In the genomic region with DNA sequence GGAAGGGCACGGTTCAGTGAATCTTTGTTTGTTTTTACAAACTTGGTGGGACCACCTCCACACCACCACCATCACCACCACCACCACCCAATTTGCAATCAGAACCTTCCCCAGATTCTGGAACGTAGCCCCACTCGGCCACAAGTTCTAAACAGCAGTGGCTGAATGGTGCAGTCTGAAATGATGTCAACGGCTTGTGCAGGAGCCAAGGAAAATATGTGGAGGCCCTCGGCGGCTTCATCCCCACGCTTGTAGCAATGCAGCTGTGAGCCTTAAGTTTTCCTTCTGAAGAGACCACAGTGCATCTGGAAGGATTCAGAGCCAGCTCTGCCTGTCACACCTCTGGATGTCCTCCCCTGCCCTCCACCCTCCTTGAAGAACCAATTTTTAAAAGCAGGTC, we compare ENCODE assay signal across 12 mouse cellular contexts.
DNase-seq lines count a peak whose midpoint lies in the region; ATAC-seq lines count a peak whose summit lies in the region.
"Had no signal": no experiment of that assay in that cellular context is flagged by ENCODE, and none has a peak within 500 bp of the region (broad histone marks: within the 10 kb centered on the region; RNA-seq: fewer than 3 reads in every experiment).

No protein-coding gene starts in this region.

- peak; percentile 8; the same call in 1 of the 2 replicates for ATAC-seq in limb, embryonic 13.5 days (ENCODE audit: low FRiP score, low read depth)

- intact Hi-C loops in gastrocnemius, postnatal 36 days (cut with DNase I) = no loop called here

- no peak overlapping the region for H3K4me3 ChIP-seq in heart, embryonic 10.5 days
- H3K4me3 ChIP-seq in limb, embryonic 13.5 days = no peak overlapping the region
- H3K4me3 ChIP-seq: erythroblast, embryonic 14.5 days; midbrain, embryonic 10.5 days had no signal

- H3K27ac ChIP-seq in heart, embryonic 10.5 days = peak overlapping the region; percentile 39
- H3K27ac ChIP-seq in limb, embryonic 13.5 days = peak overlapping the region; percentile 71
- H3K27ac ChIP-seq: midbrain, embryonic 10.5 days had no signal

- H3K4me1 ChIP-seq in heart, embryonic 10.5 days = peaks cover 27% of the 10 kb centered on the region
- H3K4me1 ChIP-seq in limb, embryonic 13.5 days = peaks cover 57% of the 10 kb centered on the region

- peak; percentile 28 for DNase-seq in gastrocnemius, adult 18-20 months (ENCODE audit: low spot score)
- no peak for DNase-seq in gastrocnemius, postnatal 36 days
- peak; percentile 82 for DNase-seq in 3134 (ENCODE audit: extremely low read depth, insufficient read length, low spot score)
- no peak for DNase-seq in heart, embryonic 10.5 days (ENCODE audit: low spot score)
- no peak for DNase-seq in cerebellum, adult 11-12 months
- DNase-seq in right cerebral cortex, adult 18-20 months = no peak
- DNase-seq in cerebellum, postnatal 10 days = no peak
- DNase-seq: adrenal gland, adult 2 months; thymus, postnatal 36 days had no signal

- WGBS in heart, embryonic 10.5 days = 55% methylated on average over 7 of the region's 7 CpGs
- 45% methylated on average over 7 of the region's 7 CpGs for WGBS in limb, embryonic 13.5 days

- 0 out of 2 replicates have a peak, but pooled peaks cover 3% of the 10 kb centered on the region for H3K27me3 ChIP-seq in heart, embryonic 10.5 days (ENCODE audit: insufficient read depth, poor library complexity, severe bottlenecking)
- 0 out of 2 replicates have a peak, but pooled peaks cover 8% of the 10 kb centered on the region for H3K27me3 ChIP-seq in limb, embryonic 13.5 days

- H3K9ac ChIP-seq in limb, embryonic 13.5 days = no peak overlapping the region

- no peak overlapping the region for H3K4me2 ChIP-seq in limb, embryonic 13.5 days (replicated peaks)

- no peaks in the 10 kb centered on the region for H3K9me3 ChIP-seq in heart, embryonic 10.5 days
- H3K9me3 ChIP-seq in limb, embryonic 13.5 days = no peaks in the 10 kb centered on the region
- H3K9me3 ChIP-seq: midbrain, embryonic 10.5 days had no signal

- no peaks in the 10 kb centered on the region for H3K36me3 ChIP-seq in heart, embryonic 10.5 days
- no peaks in the 10 kb centered on the region for H3K36me3 ChIP-seq in limb, embryonic 13.5 days
- H3K36me3 ChIP-seq: midbrain, embryonic 10.5 days had no signal

Comparison
In these comparisons a context has a peak if more than half of its experiments do, and no peak if none do; other contexts are left out.
1. DNase-seq: peak in gastrocnemius, adult 18-20 months (single experiment) and 3134 (single experiment); none in gastrocnemius, postnatal 36 days (0 of 2), heart, embryonic 10.5 days (single experiment), cerebellum, adult 11-12 months (single experiment), right cerebral cortex, adult 18-20 months (single experiment) and cerebellum, postnatal 10 days (0 of 2).